Comparison of ENCODE assay signal across 8 mouse cellular contexts in the genomic region with DNA sequence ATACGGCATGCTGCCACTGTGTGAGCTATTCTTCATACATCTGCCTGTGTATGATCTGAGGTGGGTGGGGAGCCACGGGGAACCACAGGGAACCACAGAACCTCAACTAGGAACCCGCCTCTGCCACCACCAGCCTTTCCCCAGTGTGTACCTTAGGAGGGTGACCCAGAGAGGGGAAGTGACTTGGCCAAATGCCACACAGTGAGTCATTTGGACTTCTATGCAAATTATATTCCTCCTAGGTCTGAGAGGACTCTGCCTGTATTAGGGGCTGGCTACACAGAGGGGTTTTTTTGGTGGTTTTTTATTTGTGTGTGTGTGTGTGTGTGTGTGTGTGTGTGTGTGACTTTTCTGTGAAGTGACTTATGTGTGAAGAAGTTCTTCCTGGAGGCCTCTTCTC. TPM values are rescaled to one million over a fixed set of nuclear protein-coding genes. Genes with fewer than 3 reads are reported as not detected.
DNase-seq lines count a peak whose midpoint lies in the region; ATAC-seq and TF ChIP-seq lines count a peak whose summit lies in the region.

No protein-coding gene starts in this region.

- TF ChIP-seq EP300 in heart, adult 2 months (IDR thresholded peaks at IDR 0.05; ENCODE audit: insufficient read depth, low read depth, low read length), result no peak
- no peak for TF ChIP-seq EP300 in liver, embryonic 14.5 days (IDR thresholded peaks at IDR 0.05; ENCODE audit: low read depth)

- H3K9ac ChIP-seq in kidney, embryonic 15.5 days, result no peak overlapping the region
- no peak overlapping the region for H3K9ac ChIP-seq in heart, adult 2 months (ENCODE audit: low read depth, low read length)
- H3K9ac ChIP-seq in liver, embryonic 14.5 days (replicated peaks), result no peak overlapping the region
- no peak overlapping the region for H3K9ac ChIP-seq in hindbrain, embryonic 11.5 days (ENCODE audit: low read depth, low read length)
- no peak overlapping the region for H3K9ac ChIP-seq in forebrain, embryonic 13.5 days

- H3K36me3 ChIP-seq in kidney, embryonic 15.5 days, result no peaks in the 10 kb centered on the region
- H3K36me3 ChIP-seq in heart, adult 2 months (ENCODE audit: control insufficient read depth, insufficient read depth, low read length), result peaks cover 2% of the 10 kb centered on the region; the same call in 1 of the 2 replicates
- H3K36me3 ChIP-seq in liver, embryonic 14.5 days (replicated peaks; ENCODE audit: control insufficient read depth, insufficient read depth, low read depth), result no peaks in the 10 kb centered on the region
- H3K36me3 ChIP-seq in spleen, adult 2 months (ENCODE audit: control insufficient read depth, insufficient read depth, low read length), result no peaks in the 10 kb centered on the region
- no peaks in the 10 kb centered on the region for H3K36me3 ChIP-seq in hindbrain, embryonic 11.5 days (ENCODE audit: control insufficient read depth, insufficient read depth, low read length)
- H3K36me3 ChIP-seq in forebrain, embryonic 13.5 days (ENCODE audit: poor library complexity, severe bottlenecking), result no peaks in the 10 kb centered on the region

- no peak; the same call in 1 of the 2 replicates for ATAC-seq in kidney, embryonic 15.5 days (replicated peaks; ENCODE audit: low FRiP score)
- ATAC-seq in liver, embryonic 14.5 days (ENCODE audit: insufficient read depth), result peak; percentile 35; the same call in 1 of the 2 replicates
- ATAC-seq in hindbrain, embryonic 11.5 days (ENCODE audit: low FRiP score), result no peak
- no peak for ATAC-seq in forebrain, embryonic 13.5 days

- TF ChIP-seq CTCF in heart, adult 2 months (IDR thresholded peaks at IDR 0.05), result no peak
- no peak for TF ChIP-seq CTCF in liver, embryonic 14.5 days (IDR thresholded peaks at IDR 0.05; ENCODE audit: low read depth)
- no peak for TF ChIP-seq CTCF in spleen, adult 2 months (IDR thresholded peaks at IDR 0.05; ENCODE audit: extremely low read depth, insufficient read depth, insufficient read length, insufficient replicate concordance)

- peak; percentile 58 for DNase-seq in kidney, adult 11 months
- DNase-seq in heart, adult 2 months, result peak; percentile 60 to 67
- DNase-seq in liver, embryonic 14.5 days (ENCODE audit: low read depth in 3 of 3, low spot score in 3 of 3), result peak in 2 of 3 experiments; percentile 24 to 47
- DNase-seq in spleen, adult 2 months (ENCODE audit: low read depth in 1 of 2, low spot score in 2 of 2), result peak; percentile 75
- no peak for DNase-seq in hindbrain, embryonic 11.5 days (ENCODE audit: low spot score)
- DNase-seq in right cerebral cortex, postnatal 10 days (ENCODE audit: low spot score in 2 of 2), result no peak

- no peak overlapping the region for H3K4me2 ChIP-seq in kidney, embryonic 15.5 days
- no peak overlapping the region for H3K4me2 ChIP-seq in liver, embryonic 14.5 days (ENCODE audit: low read depth)
- no peak overlapping the region for H3K4me2 ChIP-seq in hindbrain, embryonic 11.5 days (replicated peaks; ENCODE audit: low read depth, low read length)
- no peak overlapping the region for H3K4me2 ChIP-seq in forebrain, embryonic 13.5 days

- H3K79me2 ChIP-seq in heart, adult 2 months (replicated peaks; ENCODE audit: control insufficient read depth, insufficient read depth, low read length), result no peaks in the 10 kb centered on the region

- H3K4me1 ChIP-seq in kidney, embryonic 15.5 days, result peaks cover 23% of the 10 kb centered on the region; the same call in 1 of the 2 replicates
- H3K4me1 ChIP-seq in heart, adult 2 months (ENCODE audit: control insufficient read depth, insufficient read depth, low read length), result peaks cover 26% of the 10 kb centered on the region
- H3K4me1 ChIP-seq in liver, embryonic 14.5 days (replicated peaks; ENCODE audit: control insufficient read depth in 2 of 2, insufficient read depth in 2 of 2, low read length in 1 of 2), result peaks cover 0 to 10% of the 10 kb centered on the region in 2 experiments; a peak in 2 of 4 replicates
- peaks cover 25% of the 10 kb centered on the region for H3K4me1 ChIP-seq in spleen, adult 2 months (ENCODE audit: control insufficient read depth, insufficient read depth, insufficient read length)
- no peaks in the 10 kb centered on the region; the same call in 1 of the 2 replicates for H3K4me1 ChIP-seq in hindbrain, embryonic 11.5 days (replicated peaks; ENCODE audit: control insufficient read depth, insufficient read depth, low read length)
- H3K4me1 ChIP-seq in forebrain, embryonic 13.5 days, result no peaks in the 10 kb centered on the region

- intact Hi-C loops in heart, adult 2 months (cut with DNase I), result no loop called here

- H3K27ac ChIP-seq in kidney, embryonic 15.5 days, result no peak overlapping the region
- no peak overlapping the region for H3K27ac ChIP-seq in heart, adult 2 months
- no peak overlapping the region for H3K27ac ChIP-seq in liver, embryonic 14.5 days
- peak overlapping the region; percentile 42 for H3K27ac ChIP-seq in spleen, adult 2 months (ENCODE audit: insufficient read depth, low read length)
- H3K27ac ChIP-seq in hindbrain, embryonic 11.5 days (ENCODE audit: low read depth, low read length), result no peak overlapping the region
- no peak overlapping the region for H3K27ac ChIP-seq in forebrain, embryonic 13.5 days

- no peaks in the 10 kb centered on the region for H3K27me3 ChIP-seq in kidney, embryonic 15.5 days
- no peaks in the 10 kb centered on the region for H3K27me3 ChIP-seq in heart, adult 2 months (ENCODE audit: control insufficient read depth, insufficient read depth, low read length)
- H3K27me3 ChIP-seq in liver, embryonic 14.5 days (ENCODE audit: control insufficient read depth, insufficient read depth, low read length), result no peaks in the 10 kb centered on the region
- no peaks in the 10 kb centered on the region for H3K27me3 ChIP-seq in spleen, adult 2 months (ENCODE audit: control insufficient read depth, insufficient read depth, low read length)
- H3K27me3 ChIP-seq in hindbrain, embryonic 11.5 days (ENCODE audit: control insufficient read depth, insufficient read depth, low read length), result no peaks in the 10 kb centered on the region
- no peaks in the 10 kb centered on the region for H3K27me3 ChIP-seq in forebrain, embryonic 13.5 days

- WGBS in kidney, embryonic 15.5 days, result 75% methylated on average over 3 of the region's 3 CpGs
- WGBS in heart, adult 2 months, result 40% methylated on average over 3 of the region's 3 CpGs
- 25% methylated on average over 3 of the region's 3 CpGs for WGBS in liver, embryonic 14.5 days (ENCODE audit: insufficient replicate concordance)
- WGBS in spleen, adult 2 months, result 8% methylated on average over 3 of the region's 3 CpGs
- 90% methylated on average over 3 of the region's 3 CpGs for WGBS in hindbrain, embryonic 11.5 days
- 92% methylated on average over 3 of the region's 3 CpGs for WGBS in forebrain, embryonic 13.5 days

- no peak for TF ChIP-seq POLR2A in heart, adult 2 months (IDR thresholded peaks at IDR 0.05; ENCODE audit: insufficient read depth, low read depth, low read length)
- TF ChIP-seq POLR2A in spleen, adult 2 months (IDR thresholded peaks at IDR 0.05; ENCODE audit: low read depth, low read length), result no peak

- H3K4me3 ChIP-seq in kidney, embryonic 15.5 days (replicated peaks), result no peak overlapping the region
- H3K4me3 ChIP-seq in heart, adult 2 months, result no peak overlapping the region
- H3K4me3 ChIP-seq in liver, embryonic 14.5 days (ENCODE audit: insufficient read depth in 1 of 2, low read depth in 2 of 2, low read length in 2 of 2), result no peak overlapping the region
- no peak overlapping the region for H3K4me3 ChIP-seq in spleen, adult 2 months (ENCODE audit: extremely low read depth, insufficient read depth, insufficient read length)
- H3K4me3 ChIP-seq in hindbrain, embryonic 11.5 days (ENCODE audit: low read depth, low read length), result no peak overlapping the region
- no peak overlapping the region for H3K4me3 ChIP-seq in forebrain, embryonic 13.5 days

- H3K9me3 ChIP-seq in kidney, embryonic 15.5 days (replicated peaks), result no peaks in the 10 kb centered on the region
- H3K9me3 ChIP-seq in liver, embryonic 14.5 days (ENCODE audit: control insufficient read depth, low read length), result no peaks in the 10 kb centered on the region
- H3K9me3 ChIP-seq in hindbrain, embryonic 11.5 days (ENCODE audit: control insufficient read depth, low read length), result no peaks in the 10 kb centered on the region
- no peaks in the 10 kb centered on the region for H3K9me3 ChIP-seq in forebrain, embryonic 13.5 days (replicated peaks)

RNA-seq across cellular contexts. Expression of a gene that starts 9.9 kb away (rescaled TPM):
- 4.6 and 6.5 TPM in 2 replicates for polyA plus RNA-seq in kidney, embryonic 15.5 days (2015; fragmentation: Nextera tagmentation; extraction: Ambion mirVana)
- 1 to 10 TPM; 7.1 to 7.2 TPM for total RNA-seq in heart, adult 2 months (2021)
- 14.3 and 18.1 TPM in 2 replicates for polyA plus RNA-seq in heart, adult 2 months (2012; rRNA removed)
- 1.5 and 1.7 TPM in 2 replicates for polyA plus RNA-seq in liver, embryonic 14.5 days (2012; rRNA removed)
- 1.9 and 2.3 TPM in 2 replicates for polyA plus RNA-seq in liver, embryonic 14.5 days (2014; fragmentation: Nextera tagmentation; extraction: Ambion mirVana)
- polyA plus RNA-seq in spleen, adult 2 months (2012; rRNA removed), result 30.8 and 44.2 TPM in 2 replicates
- polyA plus RNA-seq in hindbrain, embryonic 11.5 days (2014; fragmentation: Nextera tagmentation; extraction: Ambion mirVana), result 4.1 and 5.0 TPM in 2 replicates
- 3.2 and 3.5 TPM in 2 replicates for polyA plus RNA-seq in forebrain, embryonic 13.5 days (2015; fragmentation: Nextera tagmentation; extraction: Ambion mirVana)

Comparison
In these comparisons a context has a peak if more than half of its experiments do, and no peak if none do; other contexts are left out.
1. DNase-seq: peak in kidney, adult 11 months (single experiment), heart, adult 2 months (2 of 2), liver, embryonic 14.5 days (2 of 3) and spleen, adult 2 months (2 of 2); none in hindbrain, embryonic 11.5 days (single experiment) and right cerebral cortex, postnatal 10 days (0 of 2).